23 mouse cellular contexts compared by ENCODE assay signal in the genomic region with DNA sequence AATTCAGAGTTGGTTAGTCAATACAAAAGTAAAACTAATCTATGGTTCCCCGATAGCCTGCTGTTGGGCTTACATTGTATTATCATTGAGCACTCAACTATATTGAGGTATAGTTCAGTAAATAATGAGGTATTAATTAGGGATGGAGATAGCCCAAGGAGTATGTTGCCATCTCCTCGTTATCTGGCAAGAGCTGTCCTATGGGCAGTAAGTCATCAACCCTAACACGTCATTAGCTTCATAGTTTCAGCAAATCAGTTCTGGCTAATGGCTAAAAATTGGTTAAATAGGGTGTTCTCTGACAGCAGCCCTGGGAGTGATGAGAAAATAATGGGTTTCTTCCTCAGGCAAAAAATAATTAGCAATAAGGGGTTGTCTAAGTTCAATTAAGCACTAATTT.
"Had no signal": no experiment of that assay in that cellular context is flagged by ENCODE, and none has a peak within 500 bp of the region (broad histone marks: within the 10 kb centered on the region; RNA-seq: fewer than 3 reads in every experiment).

No protein-coding gene starts in this region.

- H3K4me2 ChIP-seq: limb, embryonic 13.5 days; liver, embryonic 12.5 days; liver, embryonic 15.5 days; midbrain, embryonic 15.5 days; neural tube, embryonic 13.5 days had no signal

- H3K4me3 ChIP-seq: layer of hippocampus, adult 2 months; limb, embryonic 10.5 days; limb, embryonic 13.5 days; liver, embryonic 12.5 days; liver, embryonic 15.5 days; midbrain, embryonic 15.5 days; myocyte; neural tube, embryonic 13.5 days had no signal

- ATAC-seq: liver, embryonic 12.5 days; lung, postnatal 0 days; midbrain, embryonic 15.5 days had no signal

- H3K27ac ChIP-seq: kidney, postnatal 0 days; layer of hippocampus, adult 2 months; limb, embryonic 10.5 days; limb, embryonic 13.5 days; liver, embryonic 12.5 days; liver, embryonic 15.5 days; macrophage; midbrain, embryonic 15.5 days; neural tube, embryonic 13.5 days; stomach, postnatal 0 days had no signal

- H3K4me1 ChIP-seq: limb, embryonic 10.5 days; limb, embryonic 13.5 days; liver, embryonic 12.5 days; liver, embryonic 15.5 days; midbrain, embryonic 15.5 days; neural tube, embryonic 13.5 days had no signal

- H3K36me3 ChIP-seq: limb, embryonic 10.5 days; limb, embryonic 13.5 days; liver, embryonic 12.5 days; liver, embryonic 15.5 days; midbrain, embryonic 15.5 days; neural tube, embryonic 13.5 days had no signal

- H3K27me3 ChIP-seq: limb, embryonic 13.5 days; liver, embryonic 12.5 days; liver, embryonic 15.5 days; midbrain, embryonic 15.5 days; neural tube, embryonic 13.5 days had no signal

- H3K9me3 ChIP-seq: limb, embryonic 10.5 days; limb, embryonic 13.5 days; liver, embryonic 12.5 days; liver, embryonic 15.5 days; midbrain, embryonic 15.5 days; neural tube, embryonic 13.5 days had no signal

- H3K9ac ChIP-seq: limb, embryonic 13.5 days; liver, embryonic 12.5 days; liver, embryonic 15.5 days; midbrain, embryonic 15.5 days; neural tube, embryonic 13.5 days had no signal

- DNase-seq: kidney, adult 2 months; kidney, postnatal 25 days; layer of hippocampus, adult 9-11 months; liver; lung, adult 2 months; right cerebral cortex, adult 18-20 months; right cerebral cortex, postnatal 14 days; right cerebral cortex, postnatal 4 days; thymus, adult 2 months; thymus, postnatal 14 days; thymus, postnatal 4 days had no signal
